Mouse (Mus musculus) layer of hippocampus, adult 8-10 months (tissue): Measurements from ENCODE around the gene Fkbp3. TPM values are rescaled to one million over a fixed set of nuclear protein-coding genes. Genes with fewer than 3 reads are reported as not detected.
"Not testable (repeated sequence)": the region's sequence is repeated elsewhere in the genome, so short reads cannot be mapped to it uniquely, and the experiment has no call there.

Experiments
- DNase-seq, 2 experiments: peaks; one replicate each; pipeline ENCODE4 v3.0.0; 2022; ENCODE audit warnings: low spot score in 2 of 2
- total RNA-seq, 4 experiments: library from RNA; stranded (reverse); gene quantifications; 2 replicates each; pipeline ENCODE4 v1.2.4; 2022

Gene Fkbp3
- 100 to 1,000 TPM; 137 to 180 (median 153) TPM for total RNA-seq

GRCm38 (mm10) chr12:65073611-65074178 lies at the start of gene Fkbp3:
Gene Fkbp3 (minus strand): TSS chr12:65074007.
- DNase-seq: peak; percentile 93 to 95

GRCm38 (mm10) chr12:65119451-65119850 lies 45.6 kb upstream of the Fkbp3 start:
- DNase-seq: no peak

- no peak for DNase-seq
These were observed 45.2 kb upstream of the Fkbp3 start for GRCm38 (mm10) chr12:65118968-65119367.

GRCm38 (mm10) chr12:65114978-65115377 lies 41.2 kb upstream of the Fkbp3 start:
- DNase-seq: not testable (repeated sequence)

- DNase-seq: no peak
These were observed 40.1 kb upstream of the Fkbp3 start for GRCm38 (mm10) chr12:65113925-65114324.

- DNase-seq: peak in 1 of 2 experiments; percentile 8
These were observed 39.0 kb upstream of the Fkbp3 start for GRCm38 (mm10) chr12:65112811-65113210.

GRCm38 (mm10) chr12:65111503-65111902 lies 37.7 kb upstream of the Fkbp3 start:
- no peak for DNase-seq

GRCm38 (mm10) chr12:65108746-65109145 lies 34.9 kb upstream of the Fkbp3 start:
- DNase-seq: no peak

GRCm38 (mm10) chr12:65076906-65077305 lies 3.1 kb upstream of the Fkbp3 start:
- no peak for DNase-seq

- DNase-seq: no peak
These were observed 2.0 kb upstream of the Fkbp3 start for GRCm38 (mm10) chr12:65075733-65076310.

GRCm38 (mm10) chr12:65075085-65075732 lies 1.4 kb upstream of the Fkbp3 start, which contains the start of gene Fancm:
Gene Fancm (plus strand): TSS chr12:65075603.
- peak; percentile 88 to 91 for DNase-seq

GRCm38 (mm10) chr12:65074651-65075050 lies 844 bp upstream of the Fkbp3 start:
- no peak for DNase-seq

- DNase-seq: no peak
These were observed 746 bp downstream of the Fkbp3 start for GRCm38 (mm10) chr12:65072911-65073610.

GRCm38 (mm10) chr12:65068409-65068808 lies 5.4 kb downstream of the Fkbp3 start:
- no peak for DNase-seq

- DNase-seq: no peak
These were observed 7.6 kb downstream of the Fkbp3 start for GRCm38 (mm10) chr12:65066234-65066633.

- no peak for DNase-seq
These were observed 8.6 kb downstream of the Fkbp3 start for GRCm38 (mm10) chr12:65065241-65065640.

GRCm38 (mm10) chr12:65061082-65061481 lies 12.7 kb downstream of the Fkbp3 start:
- DNase-seq: no peak

- DNase-seq: no peak
These were observed 15.6 kb downstream of the Fkbp3 start for GRCm38 (mm10) chr12:65058203-65058602.

- DNase-seq: no peak
These were observed 25.0 kb downstream of the Fkbp3 start for GRCm38 (mm10) chr12:65048799-65049198.

- no peak for DNase-seq
These were observed 36.3 kb downstream of the Fkbp3 start for GRCm38 (mm10) chr12:65037546-65037937.

GRCm38 (mm10) chr12:65036892-65037545 lies 36.8 kb downstream of the Fkbp3 start:
- no peak for DNase-seq
